8 mouse cellular contexts compared by ENCODE assay signal in the genomic region with DNA sequence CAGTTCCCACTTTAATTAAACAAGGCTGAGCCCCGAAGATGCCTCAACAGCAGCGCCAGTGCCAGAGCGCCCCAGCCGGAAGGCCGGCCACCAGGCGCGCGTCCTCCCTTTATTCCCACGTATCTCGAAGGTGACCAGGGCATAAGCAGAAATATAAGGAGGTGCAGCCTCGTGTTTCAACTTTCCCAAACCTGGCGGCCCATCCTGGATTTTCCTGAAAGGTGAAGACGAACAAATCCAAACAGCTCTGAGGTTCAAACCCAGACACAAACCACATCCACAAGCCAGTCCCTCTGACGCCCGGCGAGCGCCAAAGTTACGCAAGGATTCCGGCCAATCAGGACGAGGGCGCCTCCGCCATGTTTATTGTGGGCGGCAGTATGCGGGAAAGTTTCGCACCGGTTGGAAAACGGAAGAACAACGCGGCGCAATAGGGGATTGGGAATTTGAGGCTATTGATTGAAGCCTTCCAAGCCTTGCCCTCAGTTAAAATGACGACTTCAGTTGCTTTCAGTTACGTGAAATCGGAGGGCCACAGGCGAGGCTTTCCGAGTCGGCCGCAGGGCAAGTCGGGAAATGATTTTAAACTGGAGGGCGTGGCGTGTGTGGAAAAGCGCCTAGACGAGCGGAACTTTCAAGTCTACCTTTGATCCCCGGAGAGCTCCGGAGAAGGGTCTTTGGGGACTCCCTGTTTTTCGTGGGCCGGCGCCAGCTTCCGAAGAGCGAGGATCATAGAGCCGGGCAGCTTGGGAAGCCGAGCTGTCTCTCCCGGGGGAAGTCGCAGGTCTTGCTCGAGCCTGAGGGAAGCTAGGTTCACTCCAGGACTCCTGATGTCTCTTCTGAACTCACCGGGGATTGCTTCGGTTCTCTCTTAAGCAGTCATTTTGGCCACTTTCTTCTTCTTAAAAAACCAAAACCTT. TPM values are rescaled to one million over a fixed set of nuclear protein-coding genes. Genes with fewer than 3 reads are reported as not detected.
DNase-seq lines count a peak whose midpoint lies in the region; ATAC-seq lines count a peak whose summit lies in the region.

A gene (minus strand): TSS at position 307 of the 920 bp plus-strand sequence.
A gene (plus strand): TSS at position 362 of the 920 bp plus-strand sequence.

- peak within 1 kb of the TSS; percentile 54; the same call in 1 of the 2 replicates for H3K27ac ChIP-seq in hindbrain, embryonic 11.5 days (ENCODE audit: low read depth, low read length)

- no peaks in the 10 kb centered on the region for H3K27me3 ChIP-seq in hindbrain, embryonic 11.5 days (ENCODE audit: control insufficient read depth, insufficient read depth, low read length)

- peak; percentile 95 for DNase-seq in Muller cell, postnatal 12 days (ENCODE audit: inconsistent ontology term)
- DNase-seq in cerebellum, adult 9-11 months: peak; percentile 96
- peak; percentile 95 to 99 for DNase-seq in frontal cortex, adult 2 months (ENCODE audit: extremely low spot score in 1 of 2, low spot score in 1 of 2)
- DNase-seq in hindbrain, embryonic 11.5 days (ENCODE audit: low spot score): peak; percentile 93
- peak; percentile 95 to 97 for DNase-seq in layer of hippocampus, postnatal 10 days (ENCODE audit: low spot score in 2 of 2)
- peak; percentile 98 for DNase-seq in lung, postnatal 10 days
- peak; percentile 94 for DNase-seq in ovary, postnatal 36 days (ENCODE audit: low spot score)
- peak; percentile 94 for DNase-seq in thymus, postnatal 25 days

- peak within 1 kb of the TSS; percentile 65 for H3K4me3 ChIP-seq in hindbrain, embryonic 11.5 days (ENCODE audit: low read depth, low read length)

- no peaks in the 10 kb centered on the region for H3K9me3 ChIP-seq in hindbrain, embryonic 11.5 days (ENCODE audit: control insufficient read depth, low read length)

- ATAC-seq in hindbrain, embryonic 11.5 days (ENCODE audit: low FRiP score): peak; percentile 98

- peaks cover 4% of the 10 kb centered on the region; the same call in 1 of the 2 replicates for H3K4me1 ChIP-seq in hindbrain, embryonic 11.5 days (replicated peaks; ENCODE audit: control insufficient read depth, insufficient read depth, low read length)

- under 1% methylated on average over 57 of the region's 57 CpGs for whole genome bisulfite sequencing in hindbrain, embryonic 11.5 days

- peak within 1 kb of the TSS; percentile 68 for H3K4me2 ChIP-seq in hindbrain, embryonic 11.5 days (replicated peaks; ENCODE audit: low read depth, low read length)

- no peaks in the 10 kb centered on the region for H3K36me3 ChIP-seq in hindbrain, embryonic 11.5 days (ENCODE audit: control insufficient read depth, insufficient read depth, low read length)

- H3K9ac ChIP-seq in hindbrain, embryonic 11.5 days (ENCODE audit: low read depth, low read length): peak within 1 kb of the TSS; percentile 86

RNA-seq across cellular contexts. Expression of the first gene that starts in this region (rescaled TPM):
- 20.8 and 22.9 TPM in 2 replicates for polyA plus RNA-seq in frontal cortex, adult 2 months (2012; rRNA removed)
- polyA plus RNA-seq in hindbrain, embryonic 11.5 days (2014; fragmentation: Nextera tagmentation; extraction: Ambion mirVana): 43.2 and 51.5 TPM in 2 replicates
- total RNA-seq in layer of hippocampus, postnatal 10 days (2021): 10 to 100 TPM; 23.7 to 24.6 TPM

RNA-seq across cellular contexts. Expression of the second gene that starts in this region (rescaled TPM):
- 1.9 TPM in 2 replicates for polyA plus RNA-seq in frontal cortex, adult 2 months (2012; rRNA removed)
- 36.5 and 38.8 TPM in 2 replicates for polyA plus RNA-seq in hindbrain, embryonic 11.5 days (2014; fragmentation: Nextera tagmentation; extraction: Ambion mirVana)
- 1 to 10 TPM; 2.9 to 4.3 TPM for total RNA-seq in layer of hippocampus, postnatal 10 days (2021)

Comparison
In these comparisons a context has a peak if more than half of its experiments do, and no peak if none do; other contexts are left out.
1. Peak in every context shown above with its lines: DNase-seq, ATAC-seq, H3K4me3 ChIP-seq and H3K27ac ChIP-seq.
2. RNA of the second gene that starts in this region (polyA plus RNA-seq): 36.5 to 38.8 TPM in hindbrain, embryonic 11.5 days; 1.9 TPM in frontal cortex, adult 2 months; every median in the first group is over 10 times any median in the second.